Mouse (Mus musculus) right cerebral cortex, postnatal 10 days (tissue): ENCODE measurements around the gene Diras2.

ENCODE experiments used
- DNase-seq, 2 experiments: peaks; one replicate each; pipeline ENCODE4 v3.0.0; 2021; ENCODE audit warnings: low spot score in 2 of 2

The Diras2 gene

DNA sequence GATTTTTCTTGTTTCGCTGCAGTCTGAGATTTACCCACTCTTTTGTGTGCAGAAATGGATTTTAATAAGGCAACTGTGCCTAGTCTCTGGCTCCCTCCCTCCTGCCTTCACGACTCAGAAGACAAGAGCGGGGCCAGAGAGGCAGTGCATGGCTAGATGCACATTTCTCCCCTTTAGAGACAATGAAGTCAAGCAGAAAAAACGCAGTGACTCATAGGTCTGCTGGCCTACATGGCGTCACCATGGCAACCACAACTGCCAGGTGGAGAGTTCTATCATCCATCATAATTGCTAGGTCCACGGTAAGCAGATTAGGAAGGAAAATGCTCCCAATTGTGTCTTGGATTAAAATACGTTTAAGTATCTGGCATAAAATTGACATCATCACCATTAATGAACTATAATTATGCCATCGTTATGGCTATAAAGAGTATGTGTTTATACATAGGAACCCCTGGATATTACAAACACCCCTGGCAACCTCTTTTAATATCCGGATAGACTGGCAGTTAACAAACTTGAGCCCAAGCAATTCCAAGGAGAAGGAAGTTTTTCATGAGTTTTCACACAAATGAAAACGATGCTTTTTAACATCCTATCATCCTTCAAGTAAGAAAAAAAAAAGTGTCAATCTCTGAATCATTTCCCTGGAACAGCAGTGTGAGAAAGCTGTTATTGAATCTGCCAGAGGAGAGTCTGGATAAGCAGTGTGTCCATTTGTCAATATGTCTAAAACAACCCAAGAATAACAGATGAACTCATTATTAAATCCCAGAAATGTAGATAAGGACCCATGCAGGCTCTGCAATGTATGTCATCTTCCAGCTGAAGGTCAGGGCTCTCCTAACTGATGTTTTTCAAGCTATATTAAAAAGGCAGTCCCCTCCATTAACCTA is 61.0 kb downstream of the Diras2 start:
- peak in 1 of 2 experiments; percentile 49 for DNase-seq

DNA sequence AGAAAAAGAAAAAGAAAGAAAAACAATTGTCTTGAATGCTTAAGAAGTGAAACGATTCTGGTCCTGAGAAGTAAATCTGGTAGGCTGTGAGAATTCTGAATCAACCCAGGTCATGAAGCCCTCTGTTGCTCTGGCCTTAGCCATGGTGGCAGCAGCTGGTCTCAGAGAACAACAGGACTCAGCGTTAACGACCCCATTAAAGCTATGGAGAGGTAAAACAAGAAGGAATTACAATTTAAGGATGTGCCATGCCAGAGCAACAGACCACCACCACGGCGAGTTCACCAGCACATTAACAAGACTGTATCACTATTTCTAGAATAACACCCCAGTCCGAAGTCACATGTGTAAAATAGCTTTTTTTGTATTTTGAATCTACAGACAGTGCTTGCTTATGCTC is 65.9 kb downstream of the Diras2 start:
- no peak for DNase-seq

DNA sequence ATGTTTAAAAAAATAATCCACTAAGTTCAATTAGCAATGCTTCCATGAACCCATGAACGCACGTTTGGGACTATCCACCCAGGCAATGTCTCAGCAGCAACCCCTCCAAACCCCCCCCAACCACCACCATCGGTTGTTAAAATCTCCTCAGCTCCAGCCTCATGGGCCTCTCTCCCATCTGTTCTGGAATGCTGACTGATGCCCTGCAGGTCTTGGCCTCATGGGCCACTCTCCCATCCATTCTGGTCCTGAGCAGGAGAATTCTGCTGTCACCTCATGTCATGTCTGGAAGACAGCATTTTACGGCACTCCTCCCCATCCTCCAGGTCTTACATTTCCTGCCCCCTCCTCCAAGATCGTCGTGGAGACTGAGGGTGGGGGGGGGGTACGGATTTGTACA is 71.1 kb downstream of the Diras2 start:
- DNase-seq: no peak

DNA sequence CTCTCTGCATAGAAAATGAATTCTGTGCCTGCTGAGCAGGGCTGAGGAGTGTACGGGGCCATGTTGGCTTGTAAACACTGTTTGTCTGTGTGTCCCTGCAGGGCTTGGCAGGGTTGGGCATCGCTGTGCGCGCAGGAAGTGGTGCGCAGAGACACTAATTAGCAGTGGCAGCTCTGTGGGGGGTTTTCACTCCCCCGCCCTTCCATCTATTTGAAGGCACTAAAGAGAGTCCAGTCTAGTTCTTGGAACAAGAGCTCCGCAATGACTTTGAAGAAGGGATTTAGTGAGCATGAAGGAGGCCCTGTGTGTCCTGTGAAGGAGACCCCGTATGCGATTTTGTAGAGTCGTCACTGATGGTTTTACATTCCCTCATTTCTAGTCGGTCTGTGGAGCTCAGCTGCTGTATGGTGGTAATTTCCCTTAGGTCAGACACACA is 73.2 kb downstream of the Diras2 start:
- peak; percentile 80 to 90 for DNase-seq

DNA sequence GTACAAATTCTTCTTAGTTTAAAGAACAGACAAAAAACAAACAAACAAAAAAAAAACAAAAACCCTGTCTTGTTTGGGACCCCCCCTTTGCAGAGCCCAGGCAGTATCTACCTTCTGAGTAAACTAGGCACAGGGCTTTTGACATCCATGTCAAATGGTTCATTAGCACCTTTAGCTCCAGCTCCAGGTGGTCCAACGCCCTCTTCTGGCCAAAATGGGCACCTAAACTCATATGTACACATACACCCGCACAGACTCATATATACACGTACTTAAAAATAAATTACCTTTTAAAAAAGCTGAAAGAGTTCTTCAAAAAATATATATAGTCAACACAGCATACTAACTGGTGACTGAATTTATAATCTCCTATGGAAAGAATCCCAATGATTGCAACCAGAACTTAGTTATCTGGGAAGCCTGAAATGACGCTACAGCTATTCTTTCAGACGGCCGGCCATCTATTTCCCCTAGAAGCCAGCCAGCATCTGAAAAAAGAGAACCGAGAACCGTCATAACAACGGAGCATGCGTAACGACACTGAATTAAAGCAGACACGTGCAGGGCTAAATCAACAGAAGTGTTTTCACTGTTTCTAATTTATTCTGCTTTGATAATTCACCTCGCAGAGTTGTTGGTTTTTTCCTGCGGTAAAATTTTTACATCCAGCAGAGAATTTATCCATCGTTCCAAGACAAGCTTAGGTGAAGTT is 73.7 kb downstream of the Diras2 start:
- peak; percentile 45 to 63 for DNase-seq

DNA sequence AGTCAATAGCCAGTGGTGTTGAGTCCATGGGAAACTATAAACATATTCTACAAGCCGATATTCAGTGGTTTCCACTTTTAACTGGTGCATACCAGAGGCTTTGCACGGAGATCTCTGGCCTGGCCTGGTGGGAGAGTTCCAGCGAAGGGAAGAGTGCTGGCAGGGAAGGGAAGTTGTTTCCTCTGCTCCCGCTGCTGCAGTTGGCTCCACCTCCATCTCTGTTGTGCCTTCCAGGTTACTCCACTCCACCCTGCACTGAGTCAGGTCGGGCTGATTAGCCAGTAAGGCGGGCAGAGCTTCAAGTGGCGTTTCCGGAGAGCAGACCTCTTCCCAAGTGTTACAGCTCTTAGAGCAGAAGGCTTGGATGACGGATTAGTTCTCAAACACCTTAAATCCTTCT is 75.8 kb downstream of the Diras2 start:
- no peak for DNase-seq

DNA sequence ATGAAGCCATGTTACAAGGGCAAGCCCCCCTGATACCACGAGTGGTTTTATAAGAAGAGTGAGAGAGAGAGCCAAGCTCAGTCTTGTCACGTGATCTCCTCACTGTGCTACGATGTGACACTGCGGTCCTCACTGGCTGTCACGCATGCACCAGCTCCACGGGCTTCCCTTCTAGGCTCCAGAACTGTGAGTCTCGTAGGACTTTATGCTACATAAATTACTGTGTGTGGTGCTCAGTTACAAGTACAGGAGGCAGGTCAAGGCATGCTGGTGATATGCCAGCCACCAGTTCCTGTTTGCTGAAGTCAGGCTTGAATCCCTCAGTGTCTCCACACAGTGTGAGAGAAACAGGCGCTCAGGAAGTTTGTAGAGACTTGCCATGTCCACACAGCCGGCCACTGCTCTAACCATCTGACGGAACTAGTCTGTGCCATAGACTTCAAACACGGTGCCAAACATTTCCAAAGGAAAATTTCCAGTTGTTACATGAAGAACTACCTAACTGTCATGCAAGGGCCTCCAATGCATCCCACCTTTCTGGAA is 76.3 kb downstream of the Diras2 start:
- DNase-seq: no peak
